10 mouse cellular contexts compared by ENCODE assay signal in genomic region chr5:107947548-107947947, GRCm38 (mm10). TPM values are rescaled to one million over a fixed set of nuclear protein-coding genes. Genes with fewer than 3 reads are reported as not detected.
DNase-seq lines count a peak whose midpoint lies in the region; ATAC-seq and TF ChIP-seq lines count a peak whose summit lies in the region.
"Had no signal": no experiment of that assay in that cellular context is flagged by ENCODE, and none has a peak within 500 bp of the region (broad histone marks: within the 10 kb centered on the region; RNA-seq: fewer than 3 reads in every experiment).

No protein-coding gene starts in this region.

- no peak for ATAC-seq in kidney, embryonic 15.5 days (replicated peaks; ENCODE audit: low FRiP score)

- no peak overlapping the region for H3K9ac ChIP-seq in kidney, embryonic 15.5 days
- H3K9ac ChIP-seq: liver, embryonic 13.5 days had no signal

- no peak for TF ChIP-seq POLR2A in kidney, adult 2 months (IDR thresholded peaks at IDR 0.05; ENCODE audit: low read depth, low read length)

- H3K4me2 ChIP-seq in kidney, embryonic 15.5 days: no peak overlapping the region
- H3K4me2 ChIP-seq: liver, embryonic 13.5 days had no signal

- H3K4me3 ChIP-seq in kidney, adult 2 months (ENCODE audit: insufficient read depth, low read depth, low read length): no peak overlapping the region
- no peak overlapping the region for H3K4me3 ChIP-seq in kidney, embryonic 15.5 days (replicated peaks)
- H3K4me3 ChIP-seq: heart, adult 2 months; liver, embryonic 13.5 days had no signal

- no peaks in the 10 kb centered on the region for H3K9me3 ChIP-seq in kidney, embryonic 15.5 days (replicated peaks)
- H3K9me3 ChIP-seq: liver, embryonic 13.5 days had no signal

- WGBS in kidney, adult 2 months: 19% methylated on average over 2 of the region's 2 CpGs
- 74% methylated on average over 2 of the region's 2 CpGs for WGBS in kidney, embryonic 15.5 days

- peaks cover 8% of the 10 kb centered on the region; the same call in 1 of the 2 replicates for H3K4me1 ChIP-seq in kidney, adult 2 months (ENCODE audit: control insufficient read depth, insufficient read depth, low read length)
- H3K4me1 ChIP-seq in kidney, embryonic 15.5 days: no peaks in the 10 kb centered on the region

- peak; percentile 13 for DNase-seq in adrenal gland, adult 2 months
- DNase-seq in adrenal gland, postnatal 14 days: no peak
- DNase-seq in kidney, adult 2 months: peak; percentile 88
- DNase-seq in cerebellum, postnatal 36 days: peak; percentile 37 to 49
- DNase-seq in lung, postnatal 25 days (ENCODE audit: low spot score): peak; percentile 68
- no peak for DNase-seq in urinary bladder, postnatal 10 days (ENCODE audit: low spot score)
- no peak for DNase-seq in thymus, postnatal 0 days (ENCODE audit: low spot score)
- DNase-seq: liver, embryonic 13.5 days had no signal

- no peaks in the 10 kb centered on the region for H3K27me3 ChIP-seq in kidney, adult 2 months (replicated peaks; ENCODE audit: control insufficient read depth, insufficient read depth, low read length)
- no peaks in the 10 kb centered on the region for H3K27me3 ChIP-seq in kidney, embryonic 15.5 days
- H3K27me3 ChIP-seq: liver, embryonic 13.5 days had no signal

- TF ChIP-seq CTCF in kidney, adult 2 months (conservative IDR thresholded peaks at IDR 0.05; ENCODE audit: insufficient read depth, insufficient read length, low read depth, low read length): no peak

- H3K27ac ChIP-seq in kidney, adult 2 months (ENCODE audit: insufficient read depth, low read depth, low read length): peak overlapping the region; percentile 74; the same call in 1 of the 2 replicates
- H3K27ac ChIP-seq in kidney, embryonic 15.5 days: no peak overlapping the region
- H3K27ac ChIP-seq: heart, adult 2 months; liver, embryonic 13.5 days had no signal

- H3K36me3 ChIP-seq in kidney, adult 2 months (ENCODE audit: control insufficient read depth, insufficient read depth, low read length): no peaks in the 10 kb centered on the region
- no peaks in the 10 kb centered on the region for H3K36me3 ChIP-seq in kidney, embryonic 15.5 days
- H3K36me3 ChIP-seq: liver, embryonic 13.5 days had no signal

RNA-seq across cellular contexts. Expression of gene Fam69a, which starts 39.3 kb away (rescaled TPM):
- 1 to 10 TPM; 2.7 to 9.1 TPM for total RNA-seq in adrenal gland, adult 2 months (2021)
- polyA plus RNA-seq in adrenal gland, adult 2 months (2012; rRNA removed): 0.17 and 0.22 TPM in 2 replicates
- total RNA-seq in adrenal gland, postnatal 14 days (2021): 15.5 and 18.4 TPM in 2 replicates
- polyA plus RNA-seq in kidney, adult 2 months (2012; rRNA removed): 4.4 and 7.0 TPM in 2 replicates
- polyA plus RNA-seq in kidney, embryonic 15.5 days (2015; fragmentation: Nextera tagmentation; extraction: Ambion mirVana): 19.1 and 21.3 TPM in 2 replicates
- polyA plus RNA-seq in thymus, postnatal 0 days (2015; fragmentation: Nextera tagmentation; extraction: Ambion mirVana): 36.8 and 38.3 TPM in 2 replicates

RNA-seq across cellular contexts. Expression of gene Rpl5, which starts 47.2 kb away (rescaled TPM):
- 10 to 100 TPM; 45.6 to 62.3 TPM for total RNA-seq in adrenal gland, adult 2 months (2021)
- polyA plus RNA-seq in adrenal gland, adult 2 months (2012; rRNA removed): 9.9 and 18.3 TPM in 2 replicates
- total RNA-seq in adrenal gland, postnatal 14 days (2021): 63.2 and 72.3 TPM in 2 replicates
- polyA plus RNA-seq in kidney, adult 2 months (2012; rRNA removed): 16.3 and 21.5 TPM in 2 replicates
- 84.9 and 85.4 TPM in 2 replicates for polyA plus RNA-seq in kidney, embryonic 15.5 days (2015; fragmentation: Nextera tagmentation; extraction: Ambion mirVana)
- polyA plus RNA-seq in thymus, postnatal 0 days (2015; fragmentation: Nextera tagmentation; extraction: Ambion mirVana): 54.9 and 67.3 TPM in 2 replicates

Comparison
In these comparisons a context has a peak if more than half of its experiments do, and no peak if none do; other contexts are left out.
1. DNase-seq: peak in adrenal gland, adult 2 months (single experiment), kidney, adult 2 months (single experiment), cerebellum, postnatal 36 days (2 of 2) and lung, postnatal 25 days (single experiment); none in adrenal gland, postnatal 14 days (single experiment), urinary bladder, postnatal 10 days (single experiment) and thymus, postnatal 0 days (single experiment).